Mouse (Mus musculus) liver, postnatal 0 days (tissue): ENCODE measurements at regions not wholly inside any gene's neighbourhood (a gene's known extent, or its start where the extent isn't known, plus 50 kb on each side); places are given as distances from the start of the nearest gene placed in this dataset.

Experiments
- CTCF ChIP-seq: sonication (generic); IDR thresholded peaks from 2 replicates; pipeline ENCODE4 v1.5.1; 2016; ENCODE audit warnings: antibody characterized with exemption, low read depth
- EP300 ChIP-seq: IDR thresholded peaks from 2 replicates; pipeline ENCODE4 v1.6.1; 2016; ENCODE audit warnings: antibody characterized with exemption, low read depth, mild to moderate bottlenecking

DNA sequence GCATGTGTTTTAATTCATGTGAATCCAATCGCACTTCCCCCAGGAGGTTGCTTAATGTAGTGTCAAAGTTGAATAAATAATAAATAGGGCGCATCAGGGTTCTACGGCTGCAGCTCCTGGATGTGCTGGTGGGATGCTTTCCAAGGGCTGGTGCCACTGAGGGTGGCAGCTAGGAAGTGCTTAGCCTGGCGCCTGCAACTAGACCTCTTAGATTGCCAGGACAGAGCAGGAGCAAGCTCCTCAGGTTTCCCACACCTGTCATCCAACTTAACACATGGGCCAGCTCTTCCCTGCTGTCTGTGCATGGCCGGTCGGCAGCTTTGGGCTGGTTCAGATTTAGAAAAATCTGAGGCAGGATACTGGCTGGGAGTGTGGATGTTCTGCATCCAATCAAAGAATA lies 282.6 kb upstream of the Fam19a5 start:
- no peak for TF ChIP-seq EP300
- no peak for TF ChIP-seq CTCF
